Mouse (Mus musculus): ENCODE data around the gene Pkig. TPM values are rescaled to one million over a fixed set of nuclear protein-coding genes. Genes with fewer than 3 reads are reported as not detected.
A peak's percentile ranks its signal among the peaks of the same experiment; 100 is the strongest.
"Not testable (repeated sequence)": the region's sequence is repeated elsewhere in the genome, so short reads cannot be mapped to it uniquely, and the experiment has no call there.

Gene Pkig
- polyA plus RNA-seq, 1 experiment from 2014 or later = 187 TPM

GRCm38 (mm10) chr2:163675144-163675619 is 17.0 kb downstream of the Pkig start:
- Histone ChIP-seq H3K27ac (ENCODE audit: low read length) (peak overlapping the region; percentile 63), H3K4me3 (ENCODE audit: low read length) (no peak overlapping the region), H3K4me2 (replicated peaks; ENCODE audit: low read depth, low read length) (no peak overlapping the region), H3K36me3 (ENCODE audit: insufficient read depth, low read length) (no peaks in the 10 kb centered on the region), H3K9ac (replicated peaks; ENCODE audit: low read length) (no peak overlapping the region), H3K9me3 (ENCODE audit: low read length) (no peaks in the 10 kb centered on the region), H3K4me1 (ENCODE audit: insufficient read depth, low read length) (peaks cover 30% of the 10 kb centered on the region), H3K27me3 (ENCODE audit: insufficient read depth, low read length) (no peaks in the 10 kb centered on the region)
- 31% methylated on average over 5 of the region's 5 CpGs for WGBS
- ATAC-seq (ENCODE audit: low FRiP score, low TSS enrichment) = peak; percentile 89

- no peaks in the 10 kb centered on the region for H3K36me3 ChIP-seq (ENCODE audit: insufficient read depth, low read length)
- no peak for ATAC-seq (ENCODE audit: low FRiP score, low TSS enrichment)
- no peak overlapping the region for H3K4me2 ChIP-seq (replicated peaks; ENCODE audit: low read depth, low read length)
- WGBS = 70% methylated on average over 6 of the region's 6 CpGs
- H3K9ac ChIP-seq (replicated peaks; ENCODE audit: low read length) = no peak overlapping the region
- no peak overlapping the region for H3K4me3 ChIP-seq (ENCODE audit: low read length)
- peak overlapping the region; percentile 63 for H3K27ac ChIP-seq (ENCODE audit: low read length)
- no peaks in the 10 kb centered on the region for H3K9me3 ChIP-seq (ENCODE audit: low read length)
- H3K4me1 ChIP-seq (ENCODE audit: insufficient read depth, low read length) = peaks cover 30% of the 10 kb centered on the region
- no peaks in the 10 kb centered on the region for H3K27me3 ChIP-seq (ENCODE audit: insufficient read depth, low read length)
Observed at GRCm38 (mm10) chr2:163675662-163676061, 17.5 kb downstream of the Pkig start.

GRCm38 (mm10) chr2:163676321-163676720 is 18.1 kb downstream of the Pkig start:
- WGBS = 90% methylated on average over 4 of the region's 4 CpGs
- Histone ChIP-seq H3K4me1 (ENCODE audit: insufficient read depth, low read length) (peaks cover 28% of the 10 kb centered on the region), H3K9me3 (ENCODE audit: low read length) (no peaks in the 10 kb centered on the region), H3K4me3 (ENCODE audit: low read length) (no peak overlapping the region), H3K9ac (replicated peaks; ENCODE audit: low read length) (no peak overlapping the region), H3K36me3 (ENCODE audit: insufficient read depth, low read length) (no peaks in the 10 kb centered on the region), H3K4me2 (replicated peaks; ENCODE audit: low read depth, low read length) (no peak overlapping the region), H3K27me3 (ENCODE audit: insufficient read depth, low read length) (no peaks in the 10 kb centered on the region), H3K27ac (ENCODE audit: low read length) (0 out of 2 replicates have a peak overlapping the region, but pooled peaks have one; percentile 63)
- ATAC-seq (ENCODE audit: low FRiP score, low TSS enrichment) = no peak

GRCm38 (mm10) chr2:163676745-163677144 is 18.6 kb downstream of the Pkig start:
- Histone ChIP-seq H3K4me1 (ENCODE audit: insufficient read depth, low read length) (peaks cover 28% of the 10 kb centered on the region), H3K36me3 (ENCODE audit: insufficient read depth, low read length) (no peaks in the 10 kb centered on the region), H3K27ac (ENCODE audit: low read length) (no peak overlapping the region), H3K4me3 (ENCODE audit: low read length) (no peak overlapping the region), H3K9ac (replicated peaks; ENCODE audit: low read length) (no peak overlapping the region), H3K27me3 (ENCODE audit: insufficient read depth, low read length) (no peaks in the 10 kb centered on the region), H3K4me2 (replicated peaks; ENCODE audit: low read depth, low read length) (no peak overlapping the region), H3K9me3 (ENCODE audit: low read length) (no peaks in the 10 kb centered on the region)
- ATAC-seq (ENCODE audit: low FRiP score, low TSS enrichment) = no peak
- WGBS = 96% methylated on average over 3 of the region's 3 CpGs

GRCm38 (mm10) chr2:163682344-163682743 is 24.2 kb downstream of the Pkig start:
- no peak overlapping the region for H3K4me2 ChIP-seq (replicated peaks; ENCODE audit: low read depth, low read length)
- 89% methylated on average over 2 of the region's 2 CpGs for WGBS
- no peak overlapping the region for H3K9ac ChIP-seq (replicated peaks; ENCODE audit: low read length)
- no peaks in the 10 kb centered on the region for H3K27me3 ChIP-seq (ENCODE audit: insufficient read depth, low read length)
- no peak overlapping the region for H3K4me3 ChIP-seq (ENCODE audit: low read length)
- H3K9me3 ChIP-seq (ENCODE audit: low read length) = no peaks in the 10 kb centered on the region
- no peak overlapping the region for H3K27ac ChIP-seq (ENCODE audit: low read length)
- H3K4me1 ChIP-seq (ENCODE audit: insufficient read depth, low read length) = peaks cover 21% of the 10 kb centered on the region
- ATAC-seq (ENCODE audit: low FRiP score, low TSS enrichment) = no peak
- no peaks in the 10 kb centered on the region for H3K36me3 ChIP-seq (ENCODE audit: insufficient read depth, low read length)

GRCm38 (mm10) chr2:163685287-163685686 is 27.1 kb downstream of the Pkig start:
- no peak overlapping the region for H3K4me3 ChIP-seq (ENCODE audit: low read length)
- H3K27me3 ChIP-seq (ENCODE audit: insufficient read depth, low read length) = no peaks in the 10 kb centered on the region
- H3K4me1 ChIP-seq (ENCODE audit: insufficient read depth, low read length) = peaks cover 29% of the 10 kb centered on the region
- no peak for ATAC-seq (ENCODE audit: low FRiP score, low TSS enrichment)
- H3K9me3 ChIP-seq (ENCODE audit: low read length) = no peaks in the 10 kb centered on the region
- 48% methylated on average over 4 of the region's 4 CpGs for WGBS
- H3K27ac ChIP-seq (ENCODE audit: low read length) = peak overlapping the region; percentile 86; the same call in 1 of the 2 replicates
- no peak overlapping the region for H3K9ac ChIP-seq (replicated peaks; ENCODE audit: low read length)
- no peaks in the 10 kb centered on the region for H3K36me3 ChIP-seq (ENCODE audit: insufficient read depth, low read length)
- H3K4me2 ChIP-seq (replicated peaks; ENCODE audit: low read depth, low read length) = no peak overlapping the region

GRCm38 (mm10) chr2:163685761-163686200 is 27.6 kb downstream of the Pkig start:
- Histone ChIP-seq H3K27me3 (ENCODE audit: insufficient read depth, low read length) (no peaks in the 10 kb centered on the region), H3K9ac (replicated peaks; ENCODE audit: low read length) (peak overlapping the region; percentile 24; the same call in 1 of the 2 replicates), H3K4me1 (ENCODE audit: insufficient read depth, low read length) (peaks cover 33% of the 10 kb centered on the region), H3K27ac (ENCODE audit: low read length) (peak overlapping the region; percentile 86), H3K4me3 (ENCODE audit: low read length) (no peak overlapping the region), H3K36me3 (ENCODE audit: insufficient read depth, low read length) (no peaks in the 10 kb centered on the region), H3K4me2 (replicated peaks; ENCODE audit: low read depth, low read length) (no peak overlapping the region), H3K9me3 (ENCODE audit: low read length) (no peaks in the 10 kb centered on the region)
- no peak for ATAC-seq (ENCODE audit: low FRiP score, low TSS enrichment)
- 55% methylated on average over 6 of the region's 6 CpGs for WGBS

- ATAC-seq (ENCODE audit: low FRiP score, low TSS enrichment) = no peak
- peak overlapping the region; percentile 86 for H3K27ac ChIP-seq (ENCODE audit: low read length)
- no peaks in the 10 kb centered on the region for H3K9me3 ChIP-seq (ENCODE audit: low read length)
- 0 out of 2 replicates have a peak overlapping the region, but pooled peaks have one; percentile 24 for H3K9ac ChIP-seq (replicated peaks; ENCODE audit: low read length)
- no peaks in the 10 kb centered on the region for H3K27me3 ChIP-seq (ENCODE audit: insufficient read depth, low read length)
- 77% methylated on average over 5 of the region's 5 CpGs for WGBS
- no peaks in the 10 kb centered on the region for H3K36me3 ChIP-seq (ENCODE audit: insufficient read depth, low read length)
- H3K4me3 ChIP-seq (ENCODE audit: low read length) = no peak overlapping the region
- no peak overlapping the region for H3K4me2 ChIP-seq (replicated peaks; ENCODE audit: low read depth, low read length)
- peaks cover 35% of the 10 kb centered on the region for H3K4me1 ChIP-seq (ENCODE audit: insufficient read depth, low read length)
Observed at GRCm38 (mm10) chr2:163686233-163686632, 28.0 kb downstream of the Pkig start.

GRCm38 (mm10) chr2:163686886-163687285 is 28.7 kb downstream of the Pkig start:
- WGBS = 55% methylated on average over 3 of the region's 3 CpGs
- H3K4me2 ChIP-seq (replicated peaks; ENCODE audit: low read depth, low read length) = no peak overlapping the region

GRCm38 (mm10) chr2:163688377-163688776 is 30.2 kb downstream of the Pkig start:
- not testable (repeated sequence) for H3K4me3 ChIP-seq (ENCODE audit: low read length); ATAC-seq (ENCODE audit: low FRiP score, low TSS enrichment); H3K9ac ChIP-seq (replicated peaks; ENCODE audit: low read length); H3K27me3 ChIP-seq (ENCODE audit: insufficient read depth, low read length); H3K36me3 ChIP-seq (ENCODE audit: insufficient read depth, low read length); H3K9me3 ChIP-seq (ENCODE audit: low read length); H3K4me2 ChIP-seq (replicated peaks; ENCODE audit: low read depth, low read length); H3K27ac ChIP-seq (ENCODE audit: low read length)
- H3K4me1 ChIP-seq (ENCODE audit: insufficient read depth, low read length) = peaks cover 46% of the 10 kb centered on the region
- WGBS = 82% methylated on average over 1 of the region's 1 CpGs

More at GRCm38 (mm10) chr2:163686886-163687285, 28.7 kb downstream of the Pkig start:
- H3K4me1 ChIP-seq (ENCODE audit: insufficient read depth, low read length) = peaks cover 35% of the 10 kb centered on the region
- H3K27me3 ChIP-seq (ENCODE audit: insufficient read depth, low read length) = no peaks in the 10 kb centered on the region
- no peak overlapping the region for H3K27ac ChIP-seq (ENCODE audit: low read length)
- H3K9ac ChIP-seq (replicated peaks; ENCODE audit: low read length) = no peak overlapping the region
- no peak for ATAC-seq (ENCODE audit: low FRiP score, low TSS enrichment)
- H3K36me3 ChIP-seq (ENCODE audit: insufficient read depth, low read length) = no peaks in the 10 kb centered on the region
- no peak overlapping the region for H3K4me3 ChIP-seq (ENCODE audit: low read length)
- no peaks in the 10 kb centered on the region for H3K9me3 ChIP-seq (ENCODE audit: low read length)
